9 mouse cellular contexts compared by ENCODE assay signal in the genomic region with DNA sequence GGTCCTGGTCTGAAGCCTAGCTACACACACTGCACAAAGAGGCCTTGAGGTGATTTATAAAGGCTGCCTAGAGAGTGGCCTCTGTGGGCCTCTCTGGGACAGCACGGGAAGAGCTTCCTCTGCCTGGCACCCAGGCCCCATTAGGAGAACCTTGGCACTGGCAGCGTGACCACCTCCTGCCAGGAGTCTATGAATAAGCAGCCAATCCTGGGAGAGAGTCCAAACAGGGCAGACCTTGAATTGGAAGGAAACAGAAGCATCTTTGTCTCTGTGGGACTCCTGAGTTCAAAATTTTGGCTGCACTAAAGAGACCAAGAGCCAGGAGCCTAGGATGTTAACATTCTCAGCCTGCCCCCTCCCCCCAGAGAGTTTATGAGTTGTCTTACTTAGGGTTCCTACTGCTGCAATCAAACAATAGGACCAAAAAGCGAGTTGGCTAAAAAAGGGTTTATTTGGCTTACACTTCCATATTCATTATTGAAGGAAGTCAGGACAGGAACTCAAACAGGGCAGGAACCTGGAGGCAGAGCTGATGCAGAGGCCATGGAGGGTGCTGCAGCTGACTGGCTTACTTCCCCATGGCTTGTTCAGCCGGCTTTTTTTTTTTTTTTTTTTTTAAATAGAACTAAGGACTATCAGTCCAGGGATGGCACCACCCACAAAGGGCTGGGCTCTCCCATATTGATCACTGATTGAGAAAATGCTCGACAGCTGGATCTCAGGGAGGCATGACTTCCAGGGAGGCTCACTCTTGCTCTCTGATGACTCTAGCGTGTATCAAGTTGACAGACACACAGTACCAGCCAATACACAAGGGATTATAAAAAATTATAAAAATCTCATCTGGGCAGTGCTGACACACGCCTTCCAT. TPM values are rescaled to one million over a fixed set of nuclear protein-coding genes. Genes with fewer than 3 reads are reported as not detected.
DNase-seq lines count a peak whose midpoint lies in the region; ATAC-seq lines count a peak whose summit lies in the region.
"Had no signal": no experiment of that assay in that cellular context is flagged by ENCODE, and none has a peak within 500 bp of the region (broad histone marks: within the 10 kb centered on the region; RNA-seq: fewer than 3 reads in every experiment).

No protein-coding gene starts in this region.

- ATAC-seq in limb, embryonic 12.5 days (ENCODE audit: insufficient number of reproducible peaks, insufficient read depth, low FRiP score, low TSS enrichment, low read depth), result no peak
- peak; percentile 78 for ATAC-seq in midbrain, embryonic 14.5 days (ENCODE audit: low FRiP score, low TSS enrichment)
- ATAC-seq in erythroblast, adult 5-6 weeks (replicated peaks; ENCODE audit: low FRiP score, poor library complexity, severe bottlenecking), result no peak
- ATAC-seq: Patski had no signal

- H3K27me3 ChIP-seq in limb, embryonic 12.5 days, result no peaks in the 10 kb centered on the region
- no peaks in the 10 kb centered on the region for H3K27me3 ChIP-seq in limb, embryonic 10.5 days (ENCODE audit: low read depth, poor library complexity, severe bottlenecking)
- H3K27me3 ChIP-seq in midbrain, embryonic 14.5 days (ENCODE audit: control insufficient read depth, insufficient read depth, low read length), result no peaks in the 10 kb centered on the region
- H3K27me3 ChIP-seq: Patski had no signal

- no peak overlapping the region for H3K4me3 ChIP-seq in limb, embryonic 12.5 days (replicated peaks)
- H3K4me3 ChIP-seq in limb, embryonic 10.5 days, result no peak overlapping the region
- no peak overlapping the region for H3K4me3 ChIP-seq in midbrain, embryonic 14.5 days (replicated peaks; ENCODE audit: low read depth, low read length)

- peak overlapping the region; percentile 50; the same call in 1 of the 2 replicates for H3K27ac ChIP-seq in limb, embryonic 12.5 days
- H3K27ac ChIP-seq in limb, embryonic 10.5 days, result no peak overlapping the region
- peak overlapping the region; percentile 60 for H3K27ac ChIP-seq in midbrain, embryonic 14.5 days (replicated peaks; ENCODE audit: low read depth, low read length)

- peaks cover 46% of the 10 kb centered on the region for H3K4me1 ChIP-seq in limb, embryonic 12.5 days (replicated peaks)
- peaks cover 48% of the 10 kb centered on the region for H3K4me1 ChIP-seq in limb, embryonic 10.5 days
- peaks cover 8% of the 10 kb centered on the region; the same call in 1 of the 2 replicates for H3K4me1 ChIP-seq in midbrain, embryonic 14.5 days (ENCODE audit: control insufficient read depth, insufficient read depth, low read length)

- H3K36me3 ChIP-seq in limb, embryonic 12.5 days, result no peaks in the 10 kb centered on the region
- no peaks in the 10 kb centered on the region for H3K36me3 ChIP-seq in limb, embryonic 10.5 days
- H3K36me3 ChIP-seq in midbrain, embryonic 14.5 days (ENCODE audit: control insufficient read depth, insufficient read depth, low read length), result no peaks in the 10 kb centered on the region

- no peak overlapping the region for H3K9ac ChIP-seq in limb, embryonic 12.5 days (replicated peaks)
- no peak overlapping the region for H3K9ac ChIP-seq in midbrain, embryonic 14.5 days (replicated peaks; ENCODE audit: low read length)

- no peak for DNase-seq in limb, embryonic 10.5 days (ENCODE audit: low spot score)
- DNase-seq in brain, adult 2 months (ENCODE audit: low read depth, low spot score), result peak; percentile 98
- peak; percentile 68 to 83 for DNase-seq in frontal cortex, postnatal 10 days (ENCODE audit: low spot score in 2 of 2)
- peak; percentile 84 to 88 for DNase-seq in kidney, adult 8-10 months
- peak; percentile 77 for DNase-seq in midbrain, embryonic 14.5 days
- DNase-seq in urinary bladder, adult 2 months (ENCODE audit: low spot score), result no peak

- WGBS in limb, embryonic 12.5 days, result 70% methylated on average over 7 of the region's 7 CpGs
- WGBS in limb, embryonic 10.5 days, result 69% methylated on average over 7 of the region's 7 CpGs
- 52% methylated on average over 7 of the region's 7 CpGs for WGBS in midbrain, embryonic 14.5 days

- no peaks in the 10 kb centered on the region for H3K9me3 ChIP-seq in limb, embryonic 12.5 days
- no peaks in the 10 kb centered on the region for H3K9me3 ChIP-seq in limb, embryonic 10.5 days (replicated peaks)
- no peaks in the 10 kb centered on the region for H3K9me3 ChIP-seq in midbrain, embryonic 14.5 days (ENCODE audit: control insufficient read depth, low read length)

- H3K4me2 ChIP-seq in limb, embryonic 12.5 days, result no peak overlapping the region
- H3K4me2 ChIP-seq in midbrain, embryonic 14.5 days (ENCODE audit: low read length), result no peak overlapping the region

RNA-seq across cellular contexts. Expression of a gene that starts 9.5 kb away (rescaled TPM):
- 1,793 and 1,872 TPM in 2 replicates for polyA plus RNA-seq in limb, embryonic 12.5 days (2016; fragmentation: Nextera tagmentation; extraction: Ambion mirVana)
- polyA plus RNA-seq in limb, embryonic 10.5 days (2016; fragmentation: Nextera tagmentation; extraction: Ambion mirVana), result 3,103 and 4,103 TPM in 2 replicates
- polyA plus RNA-seq in midbrain, embryonic 14.5 days (2014; fragmentation: Nextera tagmentation; extraction: Ambion mirVana), result 935 and 972 TPM in 2 replicates
- total RNA-seq in erythroblast, adult 5-6 weeks (2015; ENCODE audit: low replicate concordance), result 111 and 119 TPM in 2 replicates
- total RNA-seq in erythroblast, adult 5-6 weeks (2017; ENCODE audit: low replicate concordance), result 73.2 and 74.7 TPM in 2 replicates
- polyA plus RNA-seq in urinary bladder, adult 2 months (2012; rRNA removed), result 340 and 364 TPM in 2 replicates

RNA-seq across cellular contexts. Expression of a gene that starts 25.9 kb away (rescaled TPM):
- polyA plus RNA-seq in limb, embryonic 12.5 days (2016; fragmentation: Nextera tagmentation; extraction: Ambion mirVana), result 0.22 and 0.33 TPM in 2 replicates
- not detected in 2 replicates for polyA plus RNA-seq in limb, embryonic 10.5 days (2016; fragmentation: Nextera tagmentation; extraction: Ambion mirVana)
- polyA plus RNA-seq in midbrain, embryonic 14.5 days (2014; fragmentation: Nextera tagmentation; extraction: Ambion mirVana), result 0.32 TPM in 1 of 2 replicates, not detected in the other
- not detected in 2 replicates for total RNA-seq in erythroblast, adult 5-6 weeks (2015; ENCODE audit: low replicate concordance)
- not detected in 2 replicates for total RNA-seq in erythroblast, adult 5-6 weeks (2017; ENCODE audit: low replicate concordance)
- polyA plus RNA-seq in urinary bladder, adult 2 months (2012; rRNA removed), result not detected in 2 replicates
- polyA plus RNA-seq: Patski had no signal

RNA-seq across cellular contexts. Expression of a gene that starts 54.4 kb away (rescaled TPM):
- polyA plus RNA-seq in limb, embryonic 12.5 days (2016; fragmentation: Nextera tagmentation; extraction: Ambion mirVana), result 31.4 and 35.4 TPM in 2 replicates
- 34.0 and 40.3 TPM in 2 replicates for polyA plus RNA-seq in limb, embryonic 10.5 days (2016; fragmentation: Nextera tagmentation; extraction: Ambion mirVana)
- polyA plus RNA-seq in midbrain, embryonic 14.5 days (2014; fragmentation: Nextera tagmentation; extraction: Ambion mirVana), result 37.6 and 48.6 TPM in 2 replicates
- total RNA-seq in erythroblast, adult 5-6 weeks (2015; ENCODE audit: low replicate concordance), result 11.1 and 22.4 TPM in 2 replicates
- 9.5 and 10.9 TPM in 2 replicates for total RNA-seq in erythroblast, adult 5-6 weeks (2017; ENCODE audit: low replicate concordance)
- 30.0 and 66.3 TPM in 2 replicates for polyA plus RNA-seq in urinary bladder, adult 2 months (2012; rRNA removed)

Comparison
In these comparisons a context has a peak if more than half of its experiments do, and no peak if none do; other contexts are left out.
1. DNase-seq: peak in brain, adult 2 months (single experiment), frontal cortex, postnatal 10 days (2 of 2), kidney, adult 8-10 months (2 of 2) and midbrain, embryonic 14.5 days (single experiment); none in limb, embryonic 10.5 days (single experiment) and urinary bladder, adult 2 months (single experiment).